Mouse (Mus musculus) kidney, embryonic 16.5 days (tissue): ENCODE results near the gene Scaf1. TPM values are rescaled to one million over a fixed set of nuclear protein-coding genes. Genes with fewer than 3 reads are reported as not detected.

ENCODE experiments used
- ATAC-seq: fragments of 200-750 bp; cut with Nextera tagmentation; 2 replicates; pipeline ENCODE4 v1.8.0; 2017; ENCODE audit warnings: moderate TSS enrichment; ENCODE audit not compliant: low FRiP score, low TSS enrichment
- H3K27ac ChIP-seq: fragments of 300-500 bp; sonication (generic); 2 replicates; pipeline ENCODE4 v1.5.1; 2014; ENCODE audit warnings: low read length
- H3K27me3 ChIP-seq: fragments of 300-500 bp; sonication (generic); 2 replicates; pipeline ENCODE4 v1.6.1; 2014; ENCODE audit warnings: low read length, control low read depth, mixed read lengths; ENCODE audit not compliant: insufficient read depth
- H3K36me3 ChIP-seq: fragments of 300-500 bp; sonication (generic); 2 replicates; pipeline ENCODE4 v1.6.1; 2014; ENCODE audit warnings: low read length, control low read depth, mixed read lengths; ENCODE audit not compliant: insufficient read depth
- H3K4me1 ChIP-seq: fragments of 300-500 bp; sonication (generic); 2 replicates; pipeline ENCODE4 v1.6.1; 2014; ENCODE audit warnings: low read length, control low read depth, mixed read lengths; ENCODE audit not compliant: insufficient read depth
- H3K4me2 ChIP-seq: fragments of 300-500 bp; sonication (generic); replicated peaks from 2 replicates; pipeline ENCODE4 v1.6.1; 2014; ENCODE audit warnings: low read depth, low read length
- H3K4me3 ChIP-seq: fragments of 300-500 bp; sonication (generic); 2 replicates; pipeline ENCODE4 v1.5.1; 2014; ENCODE audit warnings: mild to moderate bottlenecking, low read length
- H3K9ac ChIP-seq: fragments of 300-500 bp; sonication (generic); replicated peaks from 2 replicates; pipeline ENCODE4 v1.6.1; 2014; ENCODE audit warnings: low read length
- H3K9me3 ChIP-seq: fragments of 300-500 bp; sonication (generic); 2 replicates; pipeline ENCODE4 v1.6.1; 2016; ENCODE audit warnings: low read length, control low read depth
- WGBS: fragments of 180-500 bp; shearing (Covaris S2); extraction: QIAGEN DNeasy Blood & Tissue Kit; methylation state at CpG from one replicate; pipeline ENCODE4 v1.1.7; 2014; 5-methylcytosine and 5-hydroxymethylcytosine counted together
- polyA plus RNA-seq: library from polyadenylated mRNA; unstranded; fragments of >200 nt; fragmentation: Nextera tagmentation; extraction: Ambion mirVana; gene quantifications from 2 replicates; pipeline ENCODE4 v1.2.1, GENCODE M21; 2015

Gene Scaf1
- polyA plus RNA-seq, 1 experiment from 2014 or later, result 30.6 TPM

- peaks cover 17% of the 10 kb centered on the region for H3K4me1 ChIP-seq
- peak overlapping the region; percentile 98 for H3K4me2 ChIP-seq
- peak; percentile 44 for ATAC-seq
- peak overlapping the region; percentile 95 for H3K9ac ChIP-seq
- H3K9me3 ChIP-seq, result no peaks in the 10 kb centered on the region
- H3K27me3 ChIP-seq, result no peaks in the 10 kb centered on the region
- H3K36me3 ChIP-seq, result peaks cover 23% of the 10 kb centered on the region
- H3K27ac ChIP-seq, result peak overlapping the region; percentile 100
- under 1% methylated on average over 46 of the region's 59 CpGs for WGBS
- H3K4me3 ChIP-seq, result peak overlapping the region; percentile 86
Observed at GRCm38 (mm10) chr7:45053117-45053930, 37.2 kb upstream of the Scaf1 start.

DNA sequence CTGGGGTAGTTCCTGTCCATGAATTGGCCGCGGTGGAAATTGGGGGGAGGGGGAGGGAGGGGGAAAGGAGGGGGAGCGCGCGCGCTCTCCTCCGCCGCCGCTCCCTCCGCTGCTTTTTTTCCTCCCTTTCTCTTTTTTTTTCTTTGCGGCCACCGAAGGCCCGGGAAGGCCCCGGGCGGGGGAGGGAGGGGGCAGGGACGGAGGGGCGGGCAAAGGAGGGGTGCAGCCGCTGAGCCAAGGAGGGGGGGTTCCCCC lies 36.6 kb upstream of the Scaf1 start, which contains the start of gene Prr12:
Gene Prr12, minus strand, starts transcription at position 20 of the 255 bp plus-strand sequence.
- Histone ChIP-seq H3K4me3 (peak within 1 kb of the TSS; percentile 86), H3K27me3 (no peaks in the 10 kb centered on the region), H3K4me2 (peak within 1 kb of the TSS; percentile 98), H3K4me1 (peaks cover 17% of the 10 kb centered on the region), H3K27ac (peak within 1 kb of the TSS; percentile 100), H3K9me3 (no peaks in the 10 kb centered on the region), H3K36me3 (peaks cover 29% of the 10 kb centered on the region), H3K9ac (peak within 1 kb of the TSS; percentile 95)
- no peak for ATAC-seq
- WGBS, result 0% methylated on average over 5 of the region's 18 CpGs

DNA sequence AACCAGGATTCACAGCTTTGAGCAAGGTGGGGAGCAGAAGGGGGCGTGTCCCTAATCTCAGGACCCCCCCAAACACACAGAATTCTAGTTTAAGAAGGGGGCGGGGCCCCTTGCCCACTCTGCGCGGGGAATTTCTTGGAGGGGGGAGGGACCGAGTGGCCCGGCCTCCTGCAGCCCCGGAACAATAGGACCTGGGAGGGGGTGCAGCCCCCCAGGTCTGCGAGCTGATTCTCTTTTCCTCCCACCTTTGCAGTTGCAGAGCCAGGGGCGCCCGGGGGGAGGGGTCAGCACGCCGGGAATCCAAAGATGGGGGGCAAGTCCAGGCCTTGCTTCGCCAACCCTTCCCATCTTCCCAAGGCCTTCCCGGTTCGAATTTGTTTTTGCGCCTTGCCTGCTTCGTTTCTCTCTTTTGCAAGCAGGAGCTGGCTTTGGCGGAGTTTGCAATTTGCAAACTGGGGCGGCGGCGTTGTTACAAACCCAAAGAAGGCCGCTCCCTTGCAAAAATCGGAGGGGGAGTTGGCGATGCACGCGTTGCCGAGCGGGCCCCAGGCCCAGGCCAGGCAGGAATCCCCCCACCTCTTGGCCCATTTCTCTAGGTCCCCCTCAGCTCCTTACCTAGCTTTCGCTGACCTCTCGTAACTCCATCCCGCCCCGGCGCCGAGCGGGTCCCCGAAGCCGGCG lies 36.2 kb upstream of the Scaf1 start:
- Histone ChIP-seq H3K4me3 (peak overlapping the region; percentile 86), H3K9me3 (no peaks in the 10 kb centered on the region), H3K4me1 (peaks cover 17% of the 10 kb centered on the region), H3K27me3 (no peaks in the 10 kb centered on the region), H3K9ac (peak overlapping the region; percentile 95), H3K27ac (peak overlapping the region; percentile 100), H3K4me2 (peak overlapping the region; percentile 98), H3K36me3 (peaks cover 33% of the 10 kb centered on the region)
- ATAC-seq, result no peak
- 0% methylated on average over 38 of the region's 38 CpGs for WGBS

GRCm38 (mm10) chr7:45051601-45051974 lies 35.4 kb upstream of the Scaf1 start:
- no peaks in the 10 kb centered on the region for H3K9me3 ChIP-seq
- H3K27me3 ChIP-seq, result no peaks in the 10 kb centered on the region
- peak overlapping the region; percentile 95 for H3K9ac ChIP-seq
- 1% methylated on average over 13 of the region's 13 CpGs for WGBS
- H3K4me2 ChIP-seq, result peak overlapping the region; percentile 98
- ATAC-seq, result no peak
- H3K4me3 ChIP-seq, result peak overlapping the region; percentile 86
- peaks cover 41% of the 10 kb centered on the region for H3K36me3 ChIP-seq
- H3K4me1 ChIP-seq, result peaks cover 17% of the 10 kb centered on the region
- peak overlapping the region; percentile 100 for H3K27ac ChIP-seq

- peaks cover 46% of the 10 kb centered on the region for H3K36me3 ChIP-seq
- peak overlapping the region; percentile 98 for H3K4me2 ChIP-seq
- H3K9ac ChIP-seq, result peak overlapping the region; percentile 95
- H3K4me1 ChIP-seq, result peaks cover 17% of the 10 kb centered on the region
- no peaks in the 10 kb centered on the region for H3K9me3 ChIP-seq
- no peaks in the 10 kb centered on the region for H3K27me3 ChIP-seq
- H3K4me3 ChIP-seq, result peak overlapping the region; percentile 86
- peak overlapping the region; percentile 100 for H3K27ac ChIP-seq
- peak; percentile 10; the same call in 1 of the 2 replicates for ATAC-seq
- 3% methylated on average over 16 of the region's 16 CpGs for WGBS
Observed at GRCm38 (mm10) chr7:45050945-45051600, 34.9 kb upstream of the Scaf1 start.

DNA sequence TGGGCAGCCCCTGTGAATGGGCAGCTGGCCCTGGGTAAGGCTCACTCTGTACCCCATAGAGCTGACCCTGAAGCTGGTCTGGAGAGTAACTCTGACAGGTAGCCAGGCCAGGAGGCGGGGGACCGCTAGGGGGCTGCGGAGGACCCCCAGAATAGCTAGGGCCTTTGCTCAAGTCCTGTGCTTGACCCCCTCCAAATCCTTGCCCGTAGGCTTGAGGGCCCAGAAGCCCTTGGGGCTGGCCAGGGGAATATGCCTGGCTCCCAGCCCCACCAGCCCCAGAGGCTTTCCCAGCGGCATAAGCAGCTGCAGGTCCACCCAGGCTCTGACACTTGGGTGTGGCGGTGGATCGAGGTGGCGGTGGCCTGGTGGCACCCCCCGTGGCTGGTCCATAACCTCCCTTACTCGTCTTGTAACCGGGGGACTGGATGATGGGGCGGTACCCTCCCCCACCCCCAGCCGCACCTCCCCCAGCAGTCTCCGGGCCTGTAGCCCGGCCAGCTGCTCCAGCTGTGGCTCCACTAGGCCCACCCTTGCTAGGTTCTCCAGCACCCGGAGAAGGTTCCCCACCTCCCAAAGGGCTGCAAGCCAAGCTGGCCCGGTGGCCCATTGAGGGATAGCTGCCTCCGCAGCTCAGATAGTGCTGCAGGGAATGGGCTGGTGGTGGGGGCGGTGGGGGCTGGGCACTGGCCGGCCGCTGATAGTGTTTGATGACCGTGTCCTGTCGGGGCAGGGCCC lies 32.9 kb upstream of the Scaf1 start:
- H3K27me3 ChIP-seq, result no peaks in the 10 kb centered on the region
- peaks cover 17% of the 10 kb centered on the region for H3K4me1 ChIP-seq
- 0 out of 2 replicates have a peak overlapping the region, but pooled peaks have one; percentile 0 for H3K9ac ChIP-seq
- H3K4me2 ChIP-seq, result no peak overlapping the region
- H3K9me3 ChIP-seq, result no peaks in the 10 kb centered on the region
- WGBS, result 86% methylated on average over 23 of the region's 23 CpGs
- no peak overlapping the region for H3K27ac ChIP-seq
- ATAC-seq, result no peak
- no peak overlapping the region for H3K4me3 ChIP-seq
- peaks cover 65% of the 10 kb centered on the region for H3K36me3 ChIP-seq

DNA sequence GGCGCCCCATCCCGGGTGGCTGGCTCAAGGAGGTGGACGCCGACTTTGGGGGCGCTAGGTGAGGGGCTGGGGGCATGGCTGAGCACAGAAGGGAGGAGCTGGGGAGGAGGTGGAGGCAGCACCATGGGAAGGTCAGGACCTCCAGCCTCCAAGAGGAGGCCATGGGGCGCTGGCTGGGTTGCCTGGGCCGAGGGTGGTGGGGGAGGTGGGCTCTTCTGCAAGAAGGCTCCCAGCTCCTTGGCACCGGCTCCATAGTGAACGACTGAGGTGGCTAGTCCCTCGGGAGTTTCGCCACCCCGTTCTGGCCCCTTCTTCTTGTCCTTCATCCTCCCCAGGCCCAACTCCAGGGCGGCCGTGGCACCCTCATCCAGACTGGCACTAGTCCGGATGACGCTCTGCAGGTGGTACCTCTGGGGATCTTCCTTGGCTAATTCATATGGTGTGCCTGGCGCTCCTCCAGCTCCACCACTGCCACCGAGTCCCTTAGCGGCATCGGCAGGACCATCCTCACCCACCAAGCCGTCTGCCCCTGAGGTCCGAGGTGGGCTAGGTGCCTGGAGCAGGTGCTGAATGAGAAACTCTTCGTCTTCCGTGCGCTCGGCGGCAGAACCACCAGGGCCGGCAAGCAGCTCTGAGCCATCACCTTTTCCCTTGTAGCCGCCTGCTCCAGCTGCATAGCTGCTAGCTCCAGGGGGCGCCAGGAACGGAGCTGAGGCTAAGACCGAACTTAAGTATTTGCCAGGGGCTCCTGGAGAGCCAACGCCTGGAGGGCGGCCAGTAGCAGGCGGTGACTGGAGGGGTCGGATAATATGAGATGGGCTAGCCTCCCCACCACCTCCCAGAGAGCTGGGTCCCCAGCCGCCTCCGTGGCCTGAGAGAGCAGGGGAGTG lies 32.1 kb upstream of the Scaf1 start:
- Histone ChIP-seq H3K9ac (no peak overlapping the region), H3K36me3 (peaks cover 72% of the 10 kb centered on the region), H3K9me3 (no peaks in the 10 kb centered on the region), H3K4me3 (no peak overlapping the region), H3K4me1 (peaks cover 17% of the 10 kb centered on the region), H3K27me3 (no peaks in the 10 kb centered on the region), H3K4me2 (no peak overlapping the region), H3K27ac (no peak overlapping the region)
- WGBS, result 89% methylated on average over 38 of the region's 38 CpGs
- no peak for ATAC-seq

- peaks cover 17% of the 10 kb centered on the region for H3K4me1 ChIP-seq
- H3K9ac ChIP-seq, result no peak overlapping the region
- no peaks in the 10 kb centered on the region for H3K9me3 ChIP-seq
- 94% methylated on average over 14 of the region's 14 CpGs for WGBS
- no peak for ATAC-seq
- no peaks in the 10 kb centered on the region for H3K27me3 ChIP-seq
- peaks cover 80% of the 10 kb centered on the region for H3K36me3 ChIP-seq
- H3K4me2 ChIP-seq, result no peak overlapping the region
- H3K4me3 ChIP-seq, result no peak overlapping the region
- H3K27ac ChIP-seq, result no peak overlapping the region
Observed at GRCm38 (mm10) chr7:45047491-45047890, 31.3 kb upstream of the Scaf1 start.
